Mouse (Mus musculus) neural tube, embryonic 11.5 days (tissue): ENCODE data around the gene Tmem59. TPM values are rescaled to one million over a fixed set of nuclear protein-coding genes. Genes with fewer than 3 reads are reported as not detected.

Source experiments
- ATAC-seq: fragments of 200-750 bp; cut with Nextera tagmentation; 2 replicates; pipeline ENCODE4 v1.8.0; 2017; ENCODE audit warnings: moderate number of reproducible peaks, mild to moderate bottlenecking, moderate TSS enrichment, moderate library complexity; ENCODE audit not compliant: insufficient read depth, low FRiP score, low TSS enrichment
- DNase-seq: peaks from one replicate; pipeline ENCODE4 v3.0.0-alpha.2; 2015; ENCODE audit warnings: low spot score
- H3K27ac ChIP-seq: fragments of 300-500 bp; sonication (generic); 2 replicates; pipeline ENCODE4 v1.5.1; 2014; ENCODE audit warnings: low read depth, mild to moderate bottlenecking, low read length
- H3K27me3 ChIP-seq: fragments of 300-500 bp; sonication (generic); 2 replicates; pipeline ENCODE4 v1.6.1; 2014; ENCODE audit warnings: mild to moderate bottlenecking, low read length, mixed read lengths; ENCODE audit not compliant: control insufficient read depth, insufficient read depth
- H3K36me3 ChIP-seq: fragments of 300-500 bp; sonication (generic); 2 replicates; pipeline ENCODE4 v1.6.1; 2014; ENCODE audit warnings: mild to moderate bottlenecking, low read length, moderate library complexity, mixed read lengths; ENCODE audit not compliant: control insufficient read depth, insufficient read depth
- H3K4me1 ChIP-seq: fragments of 300-500 bp; sonication (generic); 2 replicates; pipeline ENCODE4 v1.6.1; 2014; ENCODE audit warnings: low read length, mixed read lengths; ENCODE audit not compliant: control insufficient read depth, insufficient read depth
- H3K4me2 ChIP-seq: fragments of 300-500 bp; sonication (generic); 2 replicates; pipeline ENCODE4 v1.6.1; 2014; ENCODE audit warnings: low read depth, mild to moderate bottlenecking, moderate library complexity
- H3K4me3 ChIP-seq: fragments of 300-500 bp; sonication (generic); 2 replicates; pipeline ENCODE4 v1.5.1; 2014; ENCODE audit warnings: low read depth, low read length
- H3K9ac ChIP-seq: fragments of 300-500 bp; sonication (generic); 2 replicates; pipeline ENCODE4 v1.6.1; 2014; ENCODE audit warnings: mild to moderate bottlenecking, low read length
- H3K9me3 ChIP-seq: fragments of 300-500 bp; sonication (generic); 2 replicates; pipeline ENCODE4 v1.6.1; 2016; ENCODE audit warnings: low read length; ENCODE audit not compliant: control insufficient read depth
- WGBS: fragments of 180-500 bp; shearing (Covaris S2); extraction: QIAGEN DNeasy Blood & Tissue Kit; methylation state at CpG from one replicate; pipeline ENCODE4 v1.1.7; 2014; 5-methylcytosine and 5-hydroxymethylcytosine counted together
- polyA plus RNA-seq: library from polyadenylated mRNA; unstranded; fragments of >200 nt; fragmentation: Nextera tagmentation; extraction: Ambion mirVana; gene quantifications from 2 replicates; pipeline ENCODE4 v1.2.1, GENCODE M21; 2014

Tmem59 gene
- polyA plus RNA-seq, 1 experiment from 2014 or later = 334 TPM

GRCm38 (mm10) chr4:107167798-107168197 lies 10.4 kb upstream of the Tmem59 start:
- no peak overlapping the region for H3K4me2 ChIP-seq
- 87% methylated on average over 5 of the region's 5 CpGs for WGBS
- H3K9me3 ChIP-seq = no peaks in the 10 kb centered on the region
- no peak overlapping the region for H3K4me3 ChIP-seq
- ATAC-seq (no peak), DNase-seq (no peak)
- H3K27me3 ChIP-seq = no peaks in the 10 kb centered on the region
- no peak overlapping the region for H3K9ac ChIP-seq
- H3K4me1 ChIP-seq = 0 out of 2 replicates have a peak, but pooled peaks cover 2% of the 10 kb centered on the region
- H3K36me3 ChIP-seq = no peaks in the 10 kb centered on the region
- H3K27ac ChIP-seq = no peak overlapping the region

- Histone ChIP-seq H3K4me1 (peaks cover 12% of the 10 kb centered on the region; the same call in 1 of the 2 replicates), H3K9me3 (no peaks in the 10 kb centered on the region), H3K4me3 (peak overlapping the region; percentile 99), H3K9ac (peak overlapping the region; percentile 75), H3K27me3 (no peaks in the 10 kb centered on the region), H3K36me3 (peaks cover 2% of the 10 kb centered on the region; the same call in 1 of the 2 replicates), H3K4me2 (peak overlapping the region; percentile 71), H3K27ac (no peak overlapping the region)
- no peak for ATAC-seq
- WGBS = 56% methylated on average over 11 of the region's 11 CpGs
- DNase-seq = no peak
Measured at GRCm38 (mm10) chr4:107177506-107177905, 693 bp upstream of the Tmem59 start.

- DNase-seq (peak; percentile 71), ATAC-seq (peak; percentile 80)
- peaks cover 12% of the 10 kb centered on the region; the same call in 1 of the 2 replicates for H3K4me1 ChIP-seq
- H3K4me3 ChIP-seq = peak within 1 kb of the TSS; percentile 99
- H3K27ac ChIP-seq = peak within 1 kb of the TSS; percentile 96
- no peaks in the 10 kb centered on the region for H3K9me3 ChIP-seq
- H3K36me3 ChIP-seq = peaks cover 2% of the 10 kb centered on the region; the same call in 1 of the 2 replicates
- peak within 1 kb of the TSS; percentile 71 for H3K4me2 ChIP-seq
- no peaks in the 10 kb centered on the region for H3K27me3 ChIP-seq
- WGBS = 0% methylated on average over 47 of the region's 47 CpGs
- peak within 1 kb of the TSS; percentile 75 for H3K9ac ChIP-seq
Measured at GRCm38 (mm10) chr4:107178830-107179490, 761 bp downstream of the Tmem59 start, which contains the start of gene Tceanc2. Tceanc2 (minus strand) TSS chr4:107179116.

- Histone ChIP-seq H3K4me2 (peak overlapping the region; percentile 71), H3K27ac (peak overlapping the region; percentile 96), H3K27me3 (no peaks in the 10 kb centered on the region), H3K4me3 (peak overlapping the region; percentile 99), H3K36me3 (peaks cover 2% of the 10 kb centered on the region; the same call in 1 of the 2 replicates), H3K4me1 (peaks cover 12% of the 10 kb centered on the region; the same call in 1 of the 2 replicates), H3K9ac (peak overlapping the region; percentile 75), H3K9me3 (no peaks in the 10 kb centered on the region)
- DNase-seq (no peak), ATAC-seq (no peak)
- WGBS = 19% methylated on average over 8 of the region's 8 CpGs
Measured at GRCm38 (mm10) chr4:107179561-107179960, 1.4 kb downstream of the Tmem59 start.

GRCm38 (mm10) chr4:107180746-107181145 lies 2.5 kb downstream of the Tmem59 start:
- H3K4me2 ChIP-seq = no peak overlapping the region

GRCm38 (mm10) chr4:107181866-107182265 lies 3.7 kb downstream of the Tmem59 start:
- H3K9ac ChIP-seq = no peak overlapping the region
- H3K36me3 ChIP-seq = peaks cover 3% of the 10 kb centered on the region
- no peaks in the 10 kb centered on the region for H3K9me3 ChIP-seq
- H3K27me3 ChIP-seq = no peaks in the 10 kb centered on the region
- no peak overlapping the region for H3K27ac ChIP-seq
- ATAC-seq = no peak
- peaks cover 12% of the 10 kb centered on the region; the same call in 1 of the 2 replicates for H3K4me1 ChIP-seq
- no peak for DNase-seq
- H3K4me2 ChIP-seq = no peak overlapping the region
- no peak overlapping the region for H3K4me3 ChIP-seq
- 91% methylated on average over 6 of the region's 6 CpGs for WGBS

More at GRCm38 (mm10) chr4:107180746-107181145, 2.5 kb downstream of the Tmem59 start:
- H3K4me3 ChIP-seq = no peak overlapping the region
- H3K4me1 ChIP-seq = peaks cover 12% of the 10 kb centered on the region; the same call in 1 of the 2 replicates
- DNase-seq = no peak
- no peaks in the 10 kb centered on the region for H3K27me3 ChIP-seq
- H3K9ac ChIP-seq = no peak overlapping the region
- no peaks in the 10 kb centered on the region for H3K9me3 ChIP-seq
- H3K36me3 ChIP-seq = no peaks in the 10 kb centered on the region
- H3K27ac ChIP-seq = no peak overlapping the region
- no peak for ATAC-seq

- no peak overlapping the region for H3K4me2 ChIP-seq
- H3K4me1 ChIP-seq = peaks cover 8% of the 10 kb centered on the region; the same call in 1 of the 2 replicates
- no peak overlapping the region for H3K9ac ChIP-seq
- peaks cover 3% of the 10 kb centered on the region for H3K36me3 ChIP-seq
- DNase-seq = no peak
- no peak overlapping the region for H3K4me3 ChIP-seq
- WGBS = 71% methylated on average over 2 of the region's 2 CpGs
- H3K27ac ChIP-seq = no peak overlapping the region
- ATAC-seq = no peak
- H3K9me3 ChIP-seq = no peaks in the 10 kb centered on the region
- H3K27me3 ChIP-seq = no peaks in the 10 kb centered on the region
Measured at GRCm38 (mm10) chr4:107182796-107183195, 4.6 kb downstream of the Tmem59 start.

GRCm38 (mm10) chr4:107183203-107183602 lies 5.0 kb downstream of the Tmem59 start:
- Histone ChIP-seq H3K9me3 (no peaks in the 10 kb centered on the region), H3K9ac (no peak overlapping the region), H3K27me3 (no peaks in the 10 kb centered on the region), H3K27ac (no peak overlapping the region), H3K4me1 (peaks cover 8% of the 10 kb centered on the region; the same call in 1 of the 2 replicates), H3K4me2 (no peak overlapping the region), H3K4me3 (no peak overlapping the region), H3K36me3 (peaks cover 3% of the 10 kb centered on the region)
- DNase-seq (no peak), ATAC-seq (no peak)
- WGBS = 88% methylated on average over 4 of the region's 4 CpGs

- ATAC-seq = no peak
- WGBS = 88% methylated on average over 3 of the region's 3 CpGs
- DNase-seq = no peak
- no peaks in the 10 kb centered on the region for H3K9me3 ChIP-seq
- H3K4me2 ChIP-seq = no peak overlapping the region
- no peak overlapping the region for H3K4me3 ChIP-seq
- H3K4me1 ChIP-seq = peaks cover 4% of the 10 kb centered on the region; the same call in 1 of the 2 replicates
- no peaks in the 10 kb centered on the region for H3K27me3 ChIP-seq
- peaks cover 3% of the 10 kb centered on the region for H3K36me3 ChIP-seq
- no peak overlapping the region for H3K27ac ChIP-seq
- no peak overlapping the region for H3K9ac ChIP-seq
Measured at GRCm38 (mm10) chr4:107185703-107186102, 7.5 kb downstream of the Tmem59 start.
